Mouse (Mus musculus) layer of hippocampus, adult 2 months (tissue): ENCODE measurements around the gene Hbp1. TPM values are rescaled to one million over a fixed set of nuclear protein-coding genes. Genes with fewer than 3 reads are reported as not detected.
A peak's percentile ranks its signal among the peaks of the same experiment; 100 is the strongest.

Experiments
- DNase-seq, 2 experiments: peaks; one replicate each; pipeline ENCODE4 v3.0.0; 2022; ENCODE audit warnings: low spot score in 2 of 2
- H3K27ac ChIP-seq: fragments of 200-600 bp; 2 replicates; pipeline ENCODE4 v1.8.1; 2022
- H3K4me3 ChIP-seq: fragments of 200-600 bp; 2 replicates; pipeline ENCODE4 v1.8.1; 2022; ENCODE audit warnings: mild to moderate bottlenecking
- CTCF ChIP-seq: fragments of 200-600 bp; conservative IDR thresholded peaks from 2 replicates; pipeline ENCODE4 v1.8.1; 2022; ENCODE audit warnings: antibody characterized with exemption, mild to moderate bottlenecking, moderate library complexity
- long read RNA-seq, 2 experiments: library from polyadenylated mRNA; stranded (forward); transcript quantifications; one replicate each; pipeline ENCODE4 v2.0.0; 2021; ENCODE audit warnings: borderline mapping rate in 2 of 2
- total RNA-seq, 2 experiments: library from RNA; stranded (reverse); gene quantifications; 2 replicates each; pipeline ENCODE4 v1.2.3; 2021

Gene Hbp1
- total RNA-seq: 10 to 100 TPM; 26.4 to 28.8 TPM
- long read RNA-seq, experiment 1, transcript Hbp1-202 (11 exons, 3,142 nt): major isoform, 13 of 15 reads
- long read RNA-seq, experiment 1, partial matches to known transcripts: 0 of 15 reads
- long read RNA-seq, experiment 1, other reads (novel, unspliced or antisense): 1 of 15 reads
- long read RNA-seq, experiment 2, transcript Hbp1-202 (11 exons, 3,142 nt): major isoform, 16 of 24 reads
- long read RNA-seq, experiment 2, partial matches to known transcripts: 4 of 24 reads
- long read RNA-seq, experiment 2, other reads (novel, unspliced or antisense): 1 of 24 reads

GRCm38 (mm10) chr12:31949759-31950658, at the start of gene Hbp1:
Hbp1 (minus strand) TSS chr12:31950535.
- H3K27ac ChIP-seq: peak within 1 kb of the TSS; percentile 97
- H3K4me3 ChIP-seq: peak within 1 kb of the TSS; percentile 76
- peak; percentile 99 to 100 for DNase-seq
- TF ChIP-seq CTCF: no peak

- no peak for TF ChIP-seq CTCF
- no peak overlapping the region for H3K27ac ChIP-seq
- DNase-seq: no peak
Observed at GRCm38 (mm10) chr12:31998706-31999105, 48.4 kb upstream of the Hbp1 start.

GRCm38 (mm10) chr12:31997328-31997878, 47.1 kb upstream of the Hbp1 start:
- DNase-seq: no peak
- TF ChIP-seq CTCF: no peak
- Histone ChIP-seq H3K4me3 (no peak overlapping the region), H3K27ac (no peak overlapping the region)

More at GRCm38 (mm10) chr12:31998706-31999105, 48.4 kb upstream of the Hbp1 start:
- H3K4me3 ChIP-seq: no peak overlapping the region

- no peak for TF ChIP-seq CTCF
- no peak for DNase-seq
- H3K4me3 ChIP-seq: no peak overlapping the region
- no peak overlapping the region for H3K27ac ChIP-seq
Observed at GRCm38 (mm10) chr12:31996877-31997276, 46.5 kb upstream of the Hbp1 start.

GRCm38 (mm10) chr12:31990575-31990974, 40.2 kb upstream of the Hbp1 start:
- DNase-seq: no peak
- TF ChIP-seq CTCF: no peak
- Histone ChIP-seq H3K4me3 (no peak overlapping the region), H3K27ac (no peak overlapping the region)

GRCm38 (mm10) chr12:31989726-31990125, 39.4 kb upstream of the Hbp1 start:
- DNase-seq: no peak
- Histone ChIP-seq H3K4me3 (no peak overlapping the region), H3K27ac (no peak overlapping the region)
- no peak for TF ChIP-seq CTCF

GRCm38 (mm10) chr12:31986463-31986862, 36.1 kb upstream of the Hbp1 start:
- no peak overlapping the region for H3K27ac ChIP-seq
- DNase-seq: no peak
- no peak for TF ChIP-seq CTCF
- H3K4me3 ChIP-seq: no peak overlapping the region

- H3K4me3 ChIP-seq: no peak overlapping the region
- no peak overlapping the region for H3K27ac ChIP-seq
- no peak for DNase-seq
- TF ChIP-seq CTCF: no peak
Observed at GRCm38 (mm10) chr12:31985738-31986137, 35.4 kb upstream of the Hbp1 start.

- Histone ChIP-seq H3K4me3 (no peak overlapping the region), H3K27ac (0 out of 2 replicates have a peak overlapping the region, but pooled peaks have one; percentile 12)
- TF ChIP-seq CTCF: no peak
- no peak for DNase-seq
Observed at GRCm38 (mm10) chr12:31984664-31985063, 34.3 kb upstream of the Hbp1 start.

- no peak overlapping the region for H3K4me3 ChIP-seq
- H3K27ac ChIP-seq: 0 out of 2 replicates have a peak overlapping the region, but pooled peaks have one; percentile 12
- no peak for TF ChIP-seq CTCF
- no peak for DNase-seq
Observed at GRCm38 (mm10) chr12:31984206-31984605, 33.9 kb upstream of the Hbp1 start.

- H3K27ac ChIP-seq: peak overlapping the region; percentile 11; the same call in 1 of the 2 replicates
- no peak for DNase-seq
- no peak for TF ChIP-seq CTCF
- no peak overlapping the region for H3K4me3 ChIP-seq
Observed at GRCm38 (mm10) chr12:31983769-31984168, 33.4 kb upstream of the Hbp1 start.

GRCm38 (mm10) chr12:31983238-31983637, 32.9 kb upstream of the Hbp1 start:
- Histone ChIP-seq H3K27ac (0 out of 2 replicates have a peak overlapping the region, but pooled peaks have one; percentile 11), H3K4me3 (no peak overlapping the region)
- DNase-seq: no peak
- no peak for TF ChIP-seq CTCF

GRCm38 (mm10) chr12:31977613-31978195, 27.4 kb upstream of the Hbp1 start:
- DNase-seq: no peak
- H3K4me3 ChIP-seq: no peak overlapping the region
- TF ChIP-seq CTCF: no peak
- H3K27ac ChIP-seq: no peak overlapping the region
